Mouse (Mus musculus): ENCODE data around the gene Zfp507.

The Zfp507 gene

DNA sequence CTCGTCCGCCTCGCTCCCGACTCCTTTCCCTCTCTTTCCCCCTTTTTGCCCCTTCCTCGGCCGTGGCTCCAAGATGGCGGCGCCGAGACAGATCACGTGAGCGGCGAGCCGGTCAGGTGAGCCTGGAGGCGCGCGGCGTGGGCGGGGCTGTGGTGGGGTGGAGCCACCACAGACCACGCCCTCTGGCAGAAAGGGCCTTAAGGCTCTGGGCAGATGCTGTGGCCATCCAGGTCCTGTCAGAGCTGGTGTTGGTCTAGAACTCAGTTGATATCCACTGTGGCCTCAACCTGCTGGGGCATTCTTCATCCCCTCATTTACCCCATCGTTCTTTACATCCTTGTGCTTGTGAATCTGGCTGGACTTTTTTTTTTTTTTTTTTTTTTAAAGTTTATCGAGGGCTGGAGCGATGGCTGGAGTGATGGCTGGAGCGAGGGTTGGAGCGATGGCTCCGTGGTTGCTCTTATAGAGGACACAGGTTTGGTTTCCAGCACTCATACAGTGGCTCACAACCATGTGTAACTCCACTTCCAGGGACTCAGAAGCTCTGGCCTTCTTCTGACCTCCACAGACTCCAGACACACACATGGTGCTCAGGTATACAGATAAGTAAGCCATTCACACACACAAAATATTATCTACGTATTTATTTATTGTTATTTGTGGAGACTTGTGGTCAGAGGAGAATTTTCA is at the start of gene Zfp507:
Gene Zfp507, minus strand, starts transcription at position 98 of the 690 bp plus-strand sequence.
- peak; percentile 62 for DNase-seq (ENCODE audit: low read depth)

DNA sequence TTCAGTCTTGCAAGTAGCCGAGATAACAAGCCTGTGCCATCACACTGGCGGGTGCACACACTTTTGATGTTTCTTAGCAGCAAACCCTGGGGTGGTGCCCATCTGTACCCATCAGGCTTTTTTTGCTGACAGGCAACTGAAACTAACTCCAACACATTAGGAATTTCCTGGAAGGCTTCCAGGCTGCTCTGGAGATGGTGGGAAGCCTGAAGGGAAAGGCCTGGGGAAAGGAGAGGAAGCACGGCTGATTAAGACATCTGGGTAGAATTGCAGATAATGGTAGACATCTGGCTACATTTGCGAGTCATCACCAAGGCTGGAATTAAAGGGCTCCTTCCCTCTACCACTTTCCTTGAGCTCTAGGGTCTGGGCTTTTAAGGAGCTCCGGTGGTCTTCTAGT is 47.6 kb upstream of the Zfp507 start:
- no peak for DNase-seq (ENCODE audit: low read depth)

DNA sequence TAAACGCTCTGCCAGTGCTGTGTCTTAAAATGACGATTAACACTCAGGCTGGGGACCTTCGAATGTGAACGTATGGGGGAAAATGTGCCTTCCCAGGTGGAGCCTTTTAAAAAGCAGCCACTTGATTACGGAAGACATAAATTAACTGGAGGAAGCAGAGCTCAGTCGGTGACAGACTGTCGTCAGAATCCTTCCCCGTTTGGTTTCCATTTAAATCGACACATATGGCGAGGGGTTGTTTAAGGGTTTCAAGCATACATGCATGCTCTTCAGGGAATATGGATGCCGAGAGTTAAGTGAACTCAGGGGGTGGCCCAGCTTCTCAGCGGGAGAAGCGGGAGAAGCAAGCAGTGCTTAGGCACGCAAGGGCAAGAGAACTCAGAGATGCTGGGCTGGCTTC is 45.7 kb upstream of the Zfp507 start:
- no peak for DNase-seq (ENCODE audit: low read depth)

DNA sequence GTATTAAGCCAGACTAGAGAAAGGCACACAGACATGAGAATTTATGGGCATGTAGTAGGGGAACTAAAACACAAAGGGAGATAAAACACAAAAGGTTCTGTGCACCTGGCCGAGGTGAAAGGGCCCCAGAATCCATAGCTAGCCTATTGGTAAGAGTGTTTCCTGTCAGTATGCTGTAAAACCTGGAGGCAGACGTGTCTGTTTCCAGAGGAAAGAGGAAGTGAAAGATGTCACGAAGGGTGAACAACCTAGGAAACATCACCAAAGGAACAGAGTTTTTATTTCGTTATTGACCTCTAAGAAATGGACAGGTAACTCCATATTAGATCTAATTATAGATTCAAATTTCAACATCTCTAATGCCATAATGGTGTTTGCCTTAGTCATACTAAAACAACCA is 37.7 kb upstream of the Zfp507 start:
- no peak for DNase-seq (ENCODE audit: low read depth)

DNA sequence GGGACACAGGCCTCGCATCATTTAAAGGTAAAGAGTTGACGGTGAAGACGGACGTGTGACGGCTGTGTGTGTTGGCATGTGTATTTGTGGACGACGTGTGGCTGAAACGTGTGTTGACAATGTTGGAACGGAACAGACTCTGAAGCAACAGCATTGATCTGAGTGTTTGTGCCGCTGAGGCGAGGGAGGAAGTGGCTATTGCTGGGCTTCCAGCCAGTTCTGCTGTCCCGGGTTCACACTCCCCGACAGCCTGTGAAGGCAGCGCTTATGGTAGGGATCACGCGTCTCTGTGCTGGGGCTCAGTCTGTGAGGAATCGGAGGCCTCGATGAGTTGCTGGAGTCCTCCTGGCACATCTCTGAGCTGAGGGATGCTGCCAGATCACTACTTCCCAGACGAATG is 34.0 kb upstream of the Zfp507 start:
- DNase-seq (ENCODE audit: low read depth): no peak

DNA sequence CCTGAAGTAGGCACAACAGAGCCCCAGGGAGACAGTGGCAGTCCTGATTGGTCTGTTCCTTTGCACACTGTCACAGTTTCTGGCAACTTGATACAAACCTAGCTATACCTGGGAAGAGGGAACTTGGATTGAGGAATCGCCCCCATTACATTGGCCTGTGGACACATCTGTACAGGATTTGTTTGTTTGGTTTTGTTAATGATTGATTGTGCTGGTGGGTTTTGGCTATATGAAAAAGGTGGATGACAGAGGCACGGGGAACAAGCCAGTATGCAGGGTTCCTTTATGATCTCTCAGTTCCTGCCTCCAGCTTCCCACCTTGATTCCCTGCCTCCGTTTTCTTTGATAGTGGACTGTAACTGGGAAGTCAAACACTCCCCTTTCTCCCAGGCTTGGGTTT is 33.6 kb upstream of the Zfp507 start:
- no peak for DNase-seq (ENCODE audit: low read depth)

DNA sequence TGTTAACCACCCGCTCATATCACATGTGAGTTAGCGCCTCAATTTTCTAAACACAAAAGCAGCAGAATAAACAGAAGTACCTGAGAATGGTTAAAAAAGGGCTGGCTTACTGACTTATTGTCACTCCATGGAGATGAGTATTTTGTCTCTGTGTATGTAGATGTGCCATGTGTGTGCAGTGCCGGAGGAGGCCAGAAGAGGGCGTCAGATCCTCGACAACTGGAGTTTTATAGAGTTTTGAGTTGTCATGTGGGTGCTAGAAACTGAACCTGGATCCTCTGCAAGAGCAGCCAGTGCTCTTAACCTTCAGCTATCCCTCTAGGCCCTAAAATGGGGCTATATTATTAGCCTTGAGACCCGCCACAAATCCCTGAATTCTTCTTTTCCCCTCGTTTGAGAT is 27.3 kb upstream of the Zfp507 start:
- no peak for DNase-seq (ENCODE audit: low read depth)

DNA sequence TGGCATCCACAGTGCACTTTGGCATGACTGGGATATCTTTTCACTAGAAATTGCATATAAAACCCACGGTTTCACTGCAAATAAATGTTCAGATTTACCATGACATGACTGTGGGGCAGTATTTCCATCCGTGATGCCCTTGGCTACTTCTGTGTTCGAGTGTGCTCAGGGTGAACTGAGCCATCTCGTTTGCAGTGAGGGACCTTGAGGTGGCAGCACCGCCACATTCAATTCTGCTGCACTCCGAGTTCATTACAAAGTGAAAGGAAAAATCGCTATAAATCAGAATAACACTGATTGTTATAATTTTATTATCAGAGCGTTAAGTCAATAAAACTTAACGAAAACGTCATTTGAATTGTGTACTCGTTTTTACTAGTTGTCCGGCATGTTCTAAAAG is 21.1 kb upstream of the Zfp507 start:
- DNase-seq (ENCODE audit: low read depth): no peak

DNA sequence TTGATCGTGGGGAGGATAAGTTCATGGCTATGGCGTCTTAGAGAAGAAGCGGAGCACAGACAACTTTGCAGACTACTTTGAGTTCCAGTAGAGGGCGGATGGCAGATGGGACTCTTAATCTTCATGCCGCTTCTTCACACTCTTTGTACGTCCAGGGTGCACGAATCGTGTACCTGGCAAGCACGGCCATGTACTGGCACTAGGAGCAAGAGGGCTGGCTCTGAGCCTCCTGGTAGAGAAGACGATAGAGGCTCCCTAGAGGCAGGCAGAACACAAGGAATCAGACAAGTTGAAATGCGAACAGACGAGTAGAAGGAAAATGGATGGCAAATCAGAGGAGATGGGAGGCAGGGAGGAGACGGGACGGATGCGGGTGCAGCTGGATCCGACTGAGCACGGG is 19.5 kb upstream of the Zfp507 start:
- DNase-seq (ENCODE audit: low read depth): no peak

DNA sequence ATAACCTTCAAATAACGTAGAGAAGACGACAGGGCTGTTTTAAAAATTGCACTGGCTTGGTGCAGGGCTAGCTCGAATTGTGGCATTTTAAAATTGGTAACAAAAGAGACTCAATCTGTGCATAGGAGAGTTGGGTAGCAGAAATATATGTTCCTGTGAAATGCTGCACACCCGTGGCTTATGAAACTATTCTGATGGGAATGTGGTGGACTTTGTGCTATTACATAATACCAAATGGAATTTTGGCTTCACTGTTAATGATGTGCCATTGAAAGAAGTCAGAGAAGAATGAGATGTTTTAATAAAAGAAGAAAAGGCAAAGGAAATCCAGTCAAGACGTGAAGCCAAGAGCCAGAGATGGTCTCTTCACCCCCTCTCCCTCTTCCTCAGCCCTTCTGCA is 18.6 kb upstream of the Zfp507 start:
- no peak for DNase-seq (ENCODE audit: low read depth)

DNA sequence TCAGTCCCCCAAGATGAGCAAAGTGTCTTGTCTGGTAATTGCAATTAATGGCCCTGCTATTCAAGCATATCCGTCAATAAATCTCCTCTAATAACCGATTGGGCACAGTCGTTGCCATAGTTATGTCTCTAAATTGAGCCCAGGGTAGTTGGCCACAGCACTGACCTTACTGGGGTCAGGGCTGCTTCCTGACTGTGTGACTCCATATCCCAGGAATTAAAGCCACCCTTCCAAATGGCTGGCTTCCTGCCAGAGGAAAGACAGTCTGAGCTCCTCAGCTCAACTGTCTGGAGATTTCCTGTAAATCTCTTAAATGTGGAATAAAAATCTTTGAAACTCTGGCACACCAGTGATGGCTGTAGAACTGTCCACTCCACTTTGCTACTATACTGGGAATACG is 16.7 kb upstream of the Zfp507 start:
- no peak for DNase-seq (ENCODE audit: low read depth)

DNA sequence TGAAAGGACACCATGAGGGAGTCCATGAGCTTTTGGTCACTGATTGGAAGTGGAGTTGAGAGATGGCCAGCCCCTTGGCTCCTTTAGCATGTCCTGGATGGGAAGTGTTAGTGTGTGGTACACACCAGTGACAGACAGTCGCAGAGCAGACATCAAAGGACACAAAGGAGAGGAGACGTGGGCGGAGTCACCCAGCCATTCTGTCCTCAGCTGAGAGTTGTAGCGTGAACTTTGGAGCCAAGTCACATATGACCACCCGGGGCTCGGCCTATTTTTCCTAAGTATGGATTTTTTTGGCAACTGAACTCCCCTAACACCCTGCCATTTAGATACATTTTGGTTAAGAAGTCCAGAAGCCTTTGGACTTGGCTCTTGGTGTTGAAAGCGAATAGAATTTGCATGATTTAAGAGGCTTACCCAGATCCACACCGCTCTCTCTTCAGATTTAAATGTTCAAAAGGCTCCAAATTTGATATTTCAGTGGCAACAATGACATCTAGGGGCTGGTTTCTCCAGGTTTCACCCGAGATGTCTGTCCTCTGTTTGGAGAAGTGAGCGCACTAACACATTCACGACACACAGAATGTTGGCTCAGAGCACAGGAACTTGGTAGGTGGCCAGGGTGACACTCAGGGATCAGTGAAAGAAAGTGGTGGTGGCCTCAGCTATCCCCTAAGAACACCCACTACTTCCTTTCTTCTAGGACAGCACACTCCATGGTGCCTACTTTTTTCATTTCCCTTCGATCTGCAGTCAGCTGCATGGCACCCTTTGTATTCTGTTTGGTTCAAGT is 12.2 kb upstream of the Zfp507 start:
- no peak for DNase-seq (ENCODE audit: low read depth)

DNA sequence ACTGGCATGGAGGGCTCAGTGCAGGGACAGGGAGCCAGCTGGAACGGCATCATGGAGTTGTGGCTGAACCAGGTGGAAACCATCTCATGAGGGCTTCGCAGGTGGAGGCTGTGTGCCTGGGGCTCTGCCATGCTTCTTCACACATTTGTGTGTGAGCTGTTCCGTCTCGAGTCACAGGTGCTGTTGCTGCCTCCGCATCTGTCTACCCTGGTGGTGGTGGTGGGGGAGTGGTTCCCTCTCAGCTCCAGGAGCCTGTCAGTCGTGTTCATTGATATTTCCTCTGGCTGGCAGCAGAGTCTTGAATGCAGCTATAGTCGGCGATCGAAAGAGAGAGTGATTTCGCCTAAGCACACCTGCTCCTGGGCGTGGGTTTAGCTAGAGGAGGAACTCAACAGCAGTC is 10.5 kb upstream of the Zfp507 start:
- DNase-seq (ENCODE audit: low read depth): no peak

DNA sequence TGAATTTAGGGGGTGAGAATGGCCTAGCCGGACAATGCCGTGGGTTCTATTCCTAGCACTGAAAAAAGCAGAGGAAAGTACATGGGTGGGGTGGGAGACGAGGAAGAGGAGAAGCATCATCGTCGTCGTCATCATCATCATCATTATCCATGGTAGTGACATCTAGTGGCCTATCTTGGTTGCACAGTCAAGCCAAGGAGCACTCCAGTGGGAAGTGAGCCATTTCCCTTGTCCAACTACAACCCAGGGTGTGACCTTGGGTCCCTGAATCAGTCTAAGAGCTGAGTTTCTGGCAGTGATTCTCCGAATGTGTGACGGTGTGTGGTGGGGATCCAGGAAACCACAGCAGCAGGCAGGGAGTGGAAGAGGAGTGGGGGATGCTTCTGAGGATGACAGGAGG is 7.9 kb upstream of the Zfp507 start:
- no peak for DNase-seq (ENCODE audit: low read depth)

DNA sequence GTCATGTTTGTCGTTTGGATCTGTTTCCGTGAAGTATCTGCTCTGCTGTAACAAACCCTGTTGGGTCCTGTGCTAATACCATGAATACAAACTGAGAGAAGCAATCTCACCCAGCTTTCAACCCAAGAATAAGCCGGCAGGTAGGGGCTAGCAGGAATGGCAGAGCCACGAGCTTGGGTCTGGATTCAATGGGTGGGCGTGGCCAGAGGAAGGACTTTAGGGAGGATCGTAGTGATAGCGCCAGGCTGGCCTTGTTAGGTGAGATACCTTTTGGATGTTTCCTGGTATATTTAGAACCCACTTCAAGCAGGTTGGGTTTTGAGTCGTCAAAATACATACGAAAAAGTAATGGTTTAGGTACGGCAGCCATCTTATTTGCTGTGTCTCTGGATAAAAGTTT is 1.4 kb upstream of the Zfp507 start:
- no peak for DNase-seq (ENCODE audit: low read depth)

DNA sequence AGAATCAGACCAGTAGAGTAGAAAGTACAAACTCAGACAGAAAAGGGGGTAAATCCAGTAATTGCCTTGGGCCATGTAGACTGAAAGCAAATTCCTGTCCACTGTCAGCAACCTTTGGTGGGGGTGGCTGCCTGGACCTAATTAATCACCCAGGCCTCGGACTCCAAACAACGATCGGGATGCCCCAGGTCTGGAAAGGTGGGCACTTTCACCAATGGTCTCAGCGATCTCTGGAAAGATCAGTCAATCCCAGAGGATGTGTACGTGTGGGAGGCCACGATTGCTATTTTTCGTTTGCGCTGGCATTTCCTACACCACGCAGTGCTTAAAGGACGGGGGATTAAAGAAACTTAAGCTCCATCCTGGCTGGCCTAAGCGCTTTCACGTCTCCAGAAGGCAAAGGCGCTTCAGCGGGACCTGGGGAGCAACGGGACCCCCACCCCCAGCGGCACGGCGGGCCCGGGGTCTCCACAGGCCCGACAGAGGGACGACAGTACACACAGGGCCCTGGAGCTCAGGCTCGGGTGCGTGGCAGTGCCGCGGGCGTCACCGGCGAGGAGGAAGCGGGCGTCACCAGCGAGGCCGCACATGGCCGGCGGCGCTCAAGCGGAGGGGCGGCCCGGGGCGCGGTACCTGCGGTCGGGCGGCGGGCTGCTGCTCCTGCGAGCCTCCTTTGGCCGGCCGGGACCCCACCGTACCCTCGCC is 450 bp downstream of the Zfp507 start:
- DNase-seq (ENCODE audit: low read depth): peak; percentile 14

DNA sequence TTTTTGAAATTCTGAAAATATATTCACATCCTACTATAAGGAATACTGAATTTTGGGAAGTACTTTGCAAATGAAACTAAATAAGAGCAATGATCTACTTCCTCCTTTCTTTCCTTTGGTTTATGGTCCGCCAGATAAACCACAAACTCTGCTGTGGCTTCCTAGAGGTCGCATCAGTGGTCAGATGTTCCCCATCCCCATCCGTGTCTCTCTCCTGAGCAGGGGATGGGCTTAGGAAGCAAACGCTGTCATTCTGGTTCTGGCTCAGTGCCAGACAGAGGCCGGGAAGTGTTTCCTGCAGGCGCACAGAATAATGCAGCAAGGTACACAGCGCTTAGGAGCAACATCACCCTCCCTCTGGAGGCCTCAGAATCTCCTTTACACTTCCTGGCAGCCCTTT is 6.7 kb downstream of the Zfp507 start:
- DNase-seq (ENCODE audit: low read depth): no peak

DNA sequence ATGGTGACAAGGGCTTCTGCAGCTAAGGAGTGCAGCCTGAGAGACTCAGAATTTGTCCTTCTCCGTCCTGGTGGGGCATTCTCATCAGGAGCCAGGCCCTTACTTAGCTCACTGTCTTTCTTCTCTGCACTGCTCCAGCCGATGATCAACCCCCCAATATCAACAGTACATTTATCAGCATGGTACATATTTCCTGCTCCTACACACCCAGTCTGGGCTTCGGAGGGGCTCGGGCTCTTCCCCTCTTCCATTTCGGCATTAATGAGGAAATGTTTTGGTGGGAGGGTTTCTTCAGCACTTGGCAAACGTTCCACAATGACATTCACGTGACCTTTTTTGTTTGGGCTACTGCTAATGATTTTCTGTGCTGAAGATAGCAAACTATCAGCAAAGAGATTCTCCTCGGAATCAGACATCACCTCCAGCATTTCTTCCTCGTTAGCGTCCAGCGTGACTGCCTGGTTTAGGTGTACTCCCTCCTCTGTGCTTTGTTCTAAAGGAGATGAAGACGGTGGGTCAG is 8.6 kb downstream of the Zfp507 start:
- no peak for DNase-seq (ENCODE audit: low read depth)

DNA sequence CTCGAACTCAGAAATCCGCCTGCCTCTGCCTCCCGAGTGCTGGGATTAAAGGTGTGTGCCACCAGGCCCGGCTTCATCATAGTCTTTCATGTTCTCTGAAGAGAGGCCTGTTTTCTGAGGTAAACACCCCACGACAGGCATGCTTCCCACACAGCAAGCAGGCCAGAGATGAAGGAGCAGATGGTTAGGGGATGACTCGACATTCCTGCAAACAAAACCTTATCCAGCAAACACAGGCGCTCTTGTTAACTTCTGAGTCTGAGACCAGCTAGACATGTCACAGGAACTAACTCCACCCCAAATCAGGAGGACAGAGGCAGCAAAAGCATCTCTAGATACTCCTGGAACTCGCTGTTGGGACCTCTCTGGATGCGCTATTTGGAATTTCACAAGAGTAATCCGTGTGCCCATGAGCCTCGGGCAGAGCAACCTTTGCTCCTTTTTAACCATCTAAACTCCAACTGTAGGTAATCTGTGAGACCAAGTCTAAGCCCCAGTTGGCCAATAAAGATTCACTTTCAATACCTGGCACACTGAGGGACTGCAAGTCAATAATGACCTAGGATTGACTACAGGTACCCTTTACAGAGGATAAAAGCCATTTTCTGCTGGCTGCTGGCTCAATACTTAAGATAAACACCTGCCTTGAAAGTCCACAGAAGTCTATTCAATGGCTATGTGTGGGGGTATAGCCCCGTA is 10.5 kb downstream of the Zfp507 start:
- DNase-seq (ENCODE audit: low read depth): peak; percentile 31

DNA sequence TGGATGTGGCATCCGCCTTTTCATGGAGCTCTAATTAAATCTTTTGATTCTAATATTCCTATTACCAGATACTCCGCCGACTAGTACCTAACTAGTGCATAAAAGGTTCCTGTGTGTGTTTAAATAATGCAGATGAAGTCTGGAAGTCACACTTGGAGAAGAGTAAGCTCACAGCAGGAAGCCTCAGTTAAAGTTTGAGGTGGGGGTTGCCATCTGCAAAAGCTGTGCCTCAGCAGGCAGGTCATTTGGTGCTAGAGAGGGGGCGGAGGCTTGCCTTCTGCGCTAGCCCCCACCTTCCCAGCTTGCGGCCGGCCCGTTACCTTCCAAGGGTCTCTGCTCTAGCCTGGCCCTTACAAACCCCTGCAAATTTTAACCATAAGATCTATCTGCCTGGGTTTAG is 11.9 kb downstream of the Zfp507 start:
- no peak for DNase-seq (ENCODE audit: low read depth)

DNA sequence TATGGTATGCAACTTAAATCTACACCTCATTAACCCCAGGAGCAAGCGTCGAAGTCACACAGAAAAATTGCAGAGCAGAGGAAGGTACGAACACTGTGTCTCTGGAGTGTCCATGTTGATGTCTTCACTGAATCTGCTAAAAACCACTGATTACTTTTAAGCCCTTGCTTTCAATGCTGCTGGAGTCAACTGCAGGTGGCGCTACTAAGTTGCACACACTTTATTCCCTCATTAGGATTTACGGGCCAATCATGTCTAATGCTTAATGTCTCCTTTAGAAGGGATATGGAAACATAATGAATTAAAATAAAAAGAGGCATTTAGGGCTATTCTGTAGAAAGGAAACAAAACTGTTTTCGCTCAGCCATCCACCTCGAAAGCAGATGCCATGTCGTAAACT is 12.6 kb downstream of the Zfp507 start:
- no peak for DNase-seq (ENCODE audit: low read depth)

DNA sequence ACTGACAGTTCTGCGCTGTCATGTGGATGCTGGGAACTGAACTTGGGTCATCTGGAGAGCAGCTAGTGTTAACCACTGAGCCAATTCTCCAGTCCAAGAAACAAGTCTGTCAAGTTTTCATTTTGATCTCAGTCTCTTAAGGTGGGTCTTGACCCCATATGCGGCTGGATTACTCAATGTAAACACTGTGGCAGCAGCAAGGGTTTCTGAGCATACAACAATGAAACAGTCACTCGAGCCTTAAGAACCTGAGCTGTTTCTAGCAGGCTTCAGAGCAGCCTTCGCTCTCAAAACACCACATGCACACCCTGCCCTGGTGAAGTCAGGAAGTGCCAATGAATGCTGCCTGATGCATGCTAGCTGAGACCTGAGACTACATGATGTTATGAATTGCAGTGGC is 17.2 kb downstream of the Zfp507 start:
- no peak for DNase-seq (ENCODE audit: low read depth)
